7 mouse cellular contexts compared by ENCODE assay signal in the genomic region with DNA sequence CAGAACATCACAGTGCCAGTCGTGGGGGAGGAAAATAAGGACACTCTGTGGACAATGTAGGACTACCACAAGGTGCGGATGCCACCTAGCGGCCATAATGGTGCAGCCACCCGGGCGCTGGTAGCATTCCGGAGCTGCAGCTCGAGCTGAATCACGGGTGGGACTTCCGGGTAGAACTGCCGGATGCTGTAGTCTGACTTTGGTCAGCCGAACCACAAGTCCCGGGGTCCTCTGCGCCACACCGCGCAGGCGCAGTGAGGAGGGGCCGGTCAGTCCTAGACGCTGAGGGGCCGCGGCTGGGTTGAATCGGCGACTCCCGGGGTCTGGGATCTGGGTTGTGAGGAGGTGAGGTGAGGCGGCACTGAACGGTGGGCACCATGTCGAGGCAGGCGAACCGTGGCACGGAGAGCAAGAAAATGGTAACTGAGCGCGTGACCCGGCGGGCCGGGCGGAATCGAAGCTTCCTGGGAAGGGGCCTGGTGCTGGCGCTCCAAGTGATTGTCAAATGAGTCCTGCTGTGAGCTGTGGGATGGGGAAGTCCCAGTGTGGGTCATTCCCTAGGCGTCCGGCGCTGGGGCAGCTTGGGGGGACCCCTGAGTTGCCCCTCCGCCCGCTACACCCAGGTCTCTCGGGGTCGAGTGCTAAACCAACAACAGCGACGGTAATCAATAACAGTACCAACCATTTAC. TPM values are rescaled to one million over a fixed set of nuclear protein-coding genes. Genes with fewer than 3 reads are reported as not detected.
A peak's percentile ranks its signal among the peaks of the same experiment; 100 is the strongest.
DNase-seq lines count a peak whose midpoint lies in the region; ATAC-seq lines count a peak whose summit lies in the region.

A gene (plus strand): TSS at position 207 of the 689 bp plus-strand sequence.

- H3K27me3 ChIP-seq in embryonic facial prominence, embryonic 12.5 days = no peaks in the 10 kb centered on the region
- H3K27me3 ChIP-seq in limb, embryonic 11.5 days (ENCODE audit: control insufficient read depth, insufficient read depth, low read length) = no peaks in the 10 kb centered on the region
- H3K27me3 ChIP-seq in midbrain, embryonic 14.5 days (ENCODE audit: control insufficient read depth, insufficient read depth, low read length) = no peaks in the 10 kb centered on the region

- WGBS in embryonic facial prominence, embryonic 12.5 days = under 1% methylated on average over 46 of the region's 46 CpGs
- WGBS in limb, embryonic 11.5 days = under 1% methylated on average over 46 of the region's 46 CpGs
- under 1% methylated on average over 46 of the region's 46 CpGs for WGBS in midbrain, embryonic 14.5 days

- H3K4me3 ChIP-seq in embryonic facial prominence, embryonic 12.5 days = peak within 1 kb of the TSS; percentile 77
- peak within 1 kb of the TSS; percentile 84 for H3K4me3 ChIP-seq in limb, embryonic 11.5 days (ENCODE audit: low read depth, low read length)
- H3K4me3 ChIP-seq in midbrain, embryonic 14.5 days (replicated peaks; ENCODE audit: low read depth, low read length) = peak within 1 kb of the TSS; percentile 85

- peak within 1 kb of the TSS; percentile 77 for H3K4me2 ChIP-seq in embryonic facial prominence, embryonic 12.5 days (replicated peaks)
- peak within 1 kb of the TSS; percentile 84 for H3K4me2 ChIP-seq in limb, embryonic 11.5 days (ENCODE audit: low read depth, severe bottlenecking)
- peak within 1 kb of the TSS; percentile 74 for H3K4me2 ChIP-seq in midbrain, embryonic 14.5 days (ENCODE audit: low read length)

- no peaks in the 10 kb centered on the region for H3K36me3 ChIP-seq in embryonic facial prominence, embryonic 12.5 days
- no peaks in the 10 kb centered on the region for H3K36me3 ChIP-seq in limb, embryonic 11.5 days (ENCODE audit: control insufficient read depth, insufficient read depth, low read length)
- H3K36me3 ChIP-seq in midbrain, embryonic 14.5 days (ENCODE audit: control insufficient read depth, insufficient read depth, low read length) = no peaks in the 10 kb centered on the region

- ATAC-seq in embryonic facial prominence, embryonic 12.5 days (ENCODE audit: insufficient number of reproducible peaks, insufficient read depth, low FRiP score, low TSS enrichment) = peak; percentile 91
- ATAC-seq in limb, embryonic 11.5 days (ENCODE audit: insufficient number of reproducible peaks, low FRiP score, low TSS enrichment, low read depth) = peak; percentile 90
- peak; percentile 96 for ATAC-seq in midbrain, embryonic 14.5 days (ENCODE audit: low FRiP score, low TSS enrichment)

- peaks cover 45% of the 10 kb centered on the region for H3K4me1 ChIP-seq in embryonic facial prominence, embryonic 12.5 days
- H3K4me1 ChIP-seq in limb, embryonic 11.5 days (ENCODE audit: control insufficient read depth, insufficient read depth, low read length) = peaks cover 38% of the 10 kb centered on the region
- peaks cover 26% of the 10 kb centered on the region for H3K4me1 ChIP-seq in midbrain, embryonic 14.5 days (ENCODE audit: control insufficient read depth, insufficient read depth, low read length)

- H3K9me3 ChIP-seq in embryonic facial prominence, embryonic 12.5 days = no peaks in the 10 kb centered on the region
- H3K9me3 ChIP-seq in limb, embryonic 11.5 days (ENCODE audit: control insufficient read depth, low read length) = no peaks in the 10 kb centered on the region
- H3K9me3 ChIP-seq in midbrain, embryonic 14.5 days (ENCODE audit: control insufficient read depth, low read length) = no peaks in the 10 kb centered on the region

- peak within 1 kb of the TSS; percentile 84 for H3K9ac ChIP-seq in embryonic facial prominence, embryonic 12.5 days
- peak within 1 kb of the TSS; percentile 81 for H3K9ac ChIP-seq in limb, embryonic 11.5 days (ENCODE audit: low read length)
- peak within 1 kb of the TSS; percentile 83 for H3K9ac ChIP-seq in midbrain, embryonic 14.5 days (replicated peaks; ENCODE audit: low read length)

- peak within 1 kb of the TSS; percentile 96 for H3K27ac ChIP-seq in embryonic facial prominence, embryonic 12.5 days
- H3K27ac ChIP-seq in limb, embryonic 11.5 days (replicated peaks; ENCODE audit: low read depth, low read length) = peak within 1 kb of the TSS; percentile 80; the same call in 1 of the 2 replicates
- H3K27ac ChIP-seq in midbrain, embryonic 14.5 days (replicated peaks; ENCODE audit: low read depth, low read length) = peak within 1 kb of the TSS; percentile 49; the same call in 1 of the 2 replicates

- DNase-seq in adrenal gland, postnatal 25 days = peak; percentile 99
- peak; percentile 100 for DNase-seq in heart, adult 11 months
- DNase-seq in kidney, adult 18-20 months = peak; percentile 100
- DNase-seq in limb, embryonic 11.5 days (ENCODE audit: low spot score) = peak; percentile 100
- peak; percentile 99 for DNase-seq in midbrain, embryonic 14.5 days
- DNase-seq in spleen, adult 18-20 months = peak; percentile 98

RNA-seq across cellular contexts. Expression of the gene that starts here (rescaled TPM):
- total RNA-seq in adrenal gland, postnatal 25 days (2021) = 88.0 and 93.9 TPM in 2 replicates
- 113 and 115 TPM in 2 replicates for polyA plus RNA-seq in embryonic facial prominence, embryonic 12.5 days (2016; fragmentation: Nextera tagmentation; extraction: Ambion mirVana)
- polyA plus RNA-seq in limb, embryonic 11.5 days (2014; fragmentation: Nextera tagmentation; extraction: Ambion mirVana) = 25.0 and 32.2 TPM in 2 replicates
- 37.1 and 124 TPM in 2 replicates for polyA plus RNA-seq in midbrain, embryonic 14.5 days (2014; fragmentation: Nextera tagmentation; extraction: Ambion mirVana)

Comparison
In these comparisons a context has a peak if more than half of its experiments do, and no peak if none do; other contexts are left out.
1. Peak in every context shown above with its lines: DNase-seq, ATAC-seq, H3K4me3 ChIP-seq and H3K27ac ChIP-seq.